Mouse (Mus musculus): Measurements from ENCODE around the gene Thra.
"Not testable (repeated sequence)": the region's sequence is repeated elsewhere in the genome, so short reads cannot be mapped to it uniquely, and the experiment has no call there.

Gene Thra

GRCm38 (mm10) chr11:98740393-98741050 is at the start of gene Thra:
Thra (plus strand) TSS chr11:98740638.
- DNase-seq (ENCODE audit: low spot score): peak; percentile 74

GRCm38 (mm10) chr11:98693201-98693600 is 47.2 kb upstream of the Thra start:
- DNase-seq (ENCODE audit: low spot score): no peak

- no peak for DNase-seq (ENCODE audit: low spot score)
Measured at GRCm38 (mm10) chr11:98693746-98694145, 46.7 kb upstream of the Thra start.

- no peak for DNase-seq (ENCODE audit: low spot score)
Measured at GRCm38 (mm10) chr11:98694301-98694700, 46.1 kb upstream of the Thra start.

- DNase-seq (ENCODE audit: low spot score): no peak
Measured at GRCm38 (mm10) chr11:98695408-98695807, 45.0 kb upstream of the Thra start.

- DNase-seq (ENCODE audit: low spot score): no peak
Measured at GRCm38 (mm10) chr11:98696454-98697216, 43.8 kb upstream of the Thra start.

- no peak for DNase-seq (ENCODE audit: low spot score)
Measured at GRCm38 (mm10) chr11:98697225-98697624, 43.2 kb upstream of the Thra start.

- no peak for DNase-seq (ENCODE audit: low spot score)
Measured at GRCm38 (mm10) chr11:98698849-98699640, 41.4 kb upstream of the Thra start.

- DNase-seq (ENCODE audit: low spot score): peak; percentile 73
Measured at GRCm38 (mm10) chr11:98699911-98700310, 40.5 kb upstream of the Thra start.

GRCm38 (mm10) chr11:98701213-98701670 is 39.2 kb upstream of the Thra start, which contains the start of gene Csf3:
Csf3 (plus strand) TSS chr11:98701263.
- DNase-seq (ENCODE audit: low spot score): no peak

- DNase-seq (ENCODE audit: low spot score): no peak
Measured at GRCm38 (mm10) chr11:98702323-98702722, 38.1 kb upstream of the Thra start.

- no peak for DNase-seq (ENCODE audit: low spot score)
Measured at GRCm38 (mm10) chr11:98705021-98705420, 35.4 kb upstream of the Thra start.

GRCm38 (mm10) chr11:98707401-98708281 is 32.8 kb upstream of the Thra start:
- no peak for DNase-seq (ENCODE audit: low spot score)

- no peak for DNase-seq (ENCODE audit: low spot score)
Measured at GRCm38 (mm10) chr11:98708282-98708956, 32.0 kb upstream of the Thra start.

GRCm38 (mm10) chr11:98709001-98709741 is 31.3 kb upstream of the Thra start:
- DNase-seq (ENCODE audit: low spot score): no peak

GRCm38 (mm10) chr11:98710416-98711045 is 29.9 kb upstream of the Thra start:
- peak; percentile 80 for DNase-seq (ENCODE audit: low spot score)

- DNase-seq (ENCODE audit: low spot score): no peak
Measured at GRCm38 (mm10) chr11:98711046-98711434, 29.4 kb upstream of the Thra start.

GRCm38 (mm10) chr11:98712009-98712408 is 28.4 kb upstream of the Thra start:
- DNase-seq (ENCODE audit: low spot score): not testable (repeated sequence)

- no peak for DNase-seq (ENCODE audit: low spot score)
Measured at GRCm38 (mm10) chr11:98713703-98714102, 26.7 kb upstream of the Thra start.

- no peak for DNase-seq (ENCODE audit: low spot score)
Measured at GRCm38 (mm10) chr11:98715946-98716345, 24.5 kb upstream of the Thra start.
